ENCODE assay signal across 32 mouse cellular contexts in the genomic region with DNA sequence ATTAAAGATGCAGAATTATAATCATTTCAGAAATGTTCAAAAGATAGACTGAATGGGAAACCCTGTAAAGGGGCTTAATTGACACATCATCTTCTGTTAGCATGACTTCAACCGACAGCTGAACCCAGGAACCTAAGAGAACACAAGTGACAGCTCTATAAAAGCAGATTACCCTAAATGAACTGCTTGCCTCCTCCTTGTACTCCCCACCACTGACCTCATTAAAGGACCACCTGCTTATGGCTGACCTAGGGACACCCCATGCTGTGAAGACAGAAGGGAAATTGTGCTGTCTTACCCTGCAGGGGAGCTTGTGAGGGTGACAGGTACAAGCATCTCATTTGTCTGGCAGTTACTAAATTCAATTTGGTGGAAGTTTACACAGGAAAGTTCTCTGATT.
DNase-seq lines count a peak whose midpoint lies in the region; ATAC-seq lines count a peak whose summit lies in the region.
"Had no signal": no experiment of that assay in that cellular context is flagged by ENCODE, and none has a peak within 500 bp of the region (broad histone marks: within the 10 kb centered on the region; RNA-seq: fewer than 3 reads in every experiment).

No protein-coding gene starts in this region.

- no peak overlapping the region for H3K4me2 ChIP-seq in kidney, embryonic 14.5 days (replicated peaks; ENCODE audit: low read depth, low read length)
- no peak overlapping the region for H3K4me2 ChIP-seq in midbrain, embryonic 12.5 days (replicated peaks)
- no peak overlapping the region for H3K4me2 ChIP-seq in midbrain, embryonic 16.5 days (ENCODE audit: low read length)
- H3K4me2 ChIP-seq in heart, embryonic 11.5 days = no peak overlapping the region
- H3K4me2 ChIP-seq: forebrain, embryonic 15.5 days; heart, embryonic 12.5 days; intestine, embryonic 15.5 days; limb, embryonic 15.5 days; liver, embryonic 13.5 days; neural tube, embryonic 15.5 days had no signal

- no peak overlapping the region for H3K4me3 ChIP-seq in kidney, embryonic 14.5 days (ENCODE audit: low read length)
- H3K4me3 ChIP-seq in midbrain, embryonic 12.5 days = no peak overlapping the region
- no peak overlapping the region for H3K4me3 ChIP-seq in midbrain, embryonic 16.5 days (ENCODE audit: low read depth, low read length)
- no peak overlapping the region for H3K4me3 ChIP-seq in heart, embryonic 11.5 days (ENCODE audit: low read depth, low read length)
- H3K4me3 ChIP-seq: forebrain, embryonic 15.5 days; heart, embryonic 12.5 days; intestine, embryonic 15.5 days; limb, embryonic 10.5 days; limb, embryonic 15.5 days; liver, embryonic 13.5 days; megakaryocyte, embryonic 14.5 days; neural tube, embryonic 15.5 days had no signal

- no peaks in the 10 kb centered on the region for H3K4me1 ChIP-seq in kidney, embryonic 14.5 days (ENCODE audit: control insufficient read depth, insufficient read depth, low read length)
- H3K4me1 ChIP-seq in midbrain, embryonic 12.5 days = no peaks in the 10 kb centered on the region
- H3K4me1 ChIP-seq in midbrain, embryonic 16.5 days (ENCODE audit: control insufficient read depth, insufficient read depth, low read length) = no peaks in the 10 kb centered on the region
- no peaks in the 10 kb centered on the region for H3K4me1 ChIP-seq in heart, embryonic 11.5 days (ENCODE audit: control insufficient read depth, insufficient read depth, low read length)
- H3K4me1 ChIP-seq: forebrain, embryonic 15.5 days; heart, embryonic 12.5 days; intestine, embryonic 15.5 days; limb, embryonic 10.5 days; limb, embryonic 15.5 days; liver, embryonic 13.5 days; megakaryocyte, embryonic 14.5 days; neural tube, embryonic 15.5 days had no signal

- peak; percentile 27 to 30 for DNase-seq in cerebellum, postnatal 10 days
- DNase-seq in cerebellum, adult 9-10 months = no peak
- DNase-seq in kidney, adult 9 months = no peak
- peak; percentile 68 for DNase-seq in retina, postnatal 1 day
- DNase-seq: adrenal gland, postnatal 10 days; cerebellum, adult 11 months; cerebellum, adult 9-11 months; gastrocnemius, postnatal 36 days; heart, adult 18-20 months; heart, postnatal 4 days; kidney, adult 2 months; kidney, postnatal 4 days; liver, embryonic 13.5 days; lung, adult 18-20 months; lung, postnatal 4 days; right cerebral cortex, adult 18-20 months; spleen, adult 18-20 months; thymus, postnatal 25 days had no signal

- H3K9me3 ChIP-seq in kidney, embryonic 14.5 days (ENCODE audit: control insufficient read depth, low read length) = no peaks in the 10 kb centered on the region
- no peaks in the 10 kb centered on the region for H3K9me3 ChIP-seq in midbrain, embryonic 12.5 days
- no peaks in the 10 kb centered on the region for H3K9me3 ChIP-seq in midbrain, embryonic 16.5 days (replicated peaks; ENCODE audit: control insufficient read depth, low read length, poor library complexity, severe bottlenecking)
- H3K9me3 ChIP-seq in heart, embryonic 11.5 days (replicated peaks; ENCODE audit: control insufficient read depth, low read length) = no peaks in the 10 kb centered on the region
- H3K9me3 ChIP-seq: forebrain, embryonic 15.5 days; intestine, embryonic 15.5 days; limb, embryonic 10.5 days; limb, embryonic 15.5 days; liver, embryonic 13.5 days; neural tube, embryonic 15.5 days had no signal

- no peaks in the 10 kb centered on the region for H3K36me3 ChIP-seq in kidney, embryonic 14.5 days (ENCODE audit: control insufficient read depth, insufficient read depth, low read length)
- H3K36me3 ChIP-seq in midbrain, embryonic 12.5 days = no peaks in the 10 kb centered on the region
- no peaks in the 10 kb centered on the region for H3K36me3 ChIP-seq in midbrain, embryonic 16.5 days (ENCODE audit: control insufficient read depth, insufficient read depth, low read length)
- H3K36me3 ChIP-seq in heart, embryonic 11.5 days (ENCODE audit: control insufficient read depth, insufficient read depth, low read length) = no peaks in the 10 kb centered on the region
- H3K36me3 ChIP-seq: forebrain, embryonic 15.5 days; heart, embryonic 12.5 days; intestine, embryonic 15.5 days; limb, embryonic 10.5 days; limb, embryonic 15.5 days; liver, embryonic 13.5 days; neural tube, embryonic 15.5 days had no signal

- ATAC-seq in kidney, embryonic 14.5 days (ENCODE audit: low FRiP score, low TSS enrichment) = peak; percentile 57; the same call in 1 of the 2 replicates
- peak; percentile 73 for ATAC-seq in midbrain, embryonic 12.5 days (ENCODE audit: low FRiP score, low read depth)
- no peak for ATAC-seq in midbrain, embryonic 16.5 days
- no peak for ATAC-seq in heart, embryonic 11.5 days (replicated peaks; ENCODE audit: insufficient number of reproducible peaks, low FRiP score, low TSS enrichment)
- ATAC-seq: forebrain, embryonic 15.5 days; hindbrain, embryonic 16.5 days; intestine, embryonic 15.5 days; lung, postnatal 0 days had no signal

- 36% methylated on average over 1 of the region's 1 CpGs for WGBS in kidney, embryonic 14.5 days
- WGBS in midbrain, embryonic 12.5 days = 50% methylated on average over 1 of the region's 1 CpGs
- WGBS in midbrain, embryonic 16.5 days = 32% methylated on average over 1 of the region's 1 CpGs
- WGBS in heart, embryonic 11.5 days (ENCODE audit: insufficient replicate concordance) = 90% methylated on average over 1 of the region's 1 CpGs

- H3K27me3 ChIP-seq in kidney, embryonic 14.5 days (ENCODE audit: control insufficient read depth, insufficient read depth, low read length) = no peaks in the 10 kb centered on the region
- no peaks in the 10 kb centered on the region for H3K27me3 ChIP-seq in midbrain, embryonic 12.5 days
- no peaks in the 10 kb centered on the region for H3K27me3 ChIP-seq in midbrain, embryonic 16.5 days (ENCODE audit: control insufficient read depth, insufficient read depth, low read depth, low read length)
- no peaks in the 10 kb centered on the region for H3K27me3 ChIP-seq in heart, embryonic 11.5 days (ENCODE audit: control insufficient read depth, insufficient read depth, low read length)
- H3K27me3 ChIP-seq: CH12.LX; forebrain, embryonic 15.5 days; heart, embryonic 12.5 days; intestine, embryonic 15.5 days; limb, embryonic 15.5 days; liver, embryonic 13.5 days; megakaryocyte, embryonic 14.5 days; neural tube, embryonic 15.5 days had no signal

- H3K9ac ChIP-seq in kidney, embryonic 14.5 days (ENCODE audit: low read depth, low read length) = no peak overlapping the region
- no peak overlapping the region for H3K9ac ChIP-seq in midbrain, embryonic 12.5 days (replicated peaks)
- no peak overlapping the region for H3K9ac ChIP-seq in midbrain, embryonic 16.5 days (ENCODE audit: low read depth, low read length)
- H3K9ac ChIP-seq in heart, embryonic 11.5 days (ENCODE audit: low read depth, low read length) = no peak overlapping the region
- H3K9ac ChIP-seq: forebrain, embryonic 15.5 days; heart, embryonic 12.5 days; intestine, embryonic 15.5 days; limb, embryonic 15.5 days; liver, embryonic 13.5 days; neural tube, embryonic 15.5 days had no signal

- no peak overlapping the region for H3K27ac ChIP-seq in kidney, embryonic 14.5 days (ENCODE audit: low read depth, low read length)
- no peak overlapping the region for H3K27ac ChIP-seq in midbrain, embryonic 12.5 days (replicated peaks)
- no peak overlapping the region for H3K27ac ChIP-seq in midbrain, embryonic 16.5 days (ENCODE audit: low read length)
- H3K27ac ChIP-seq in heart, embryonic 11.5 days (ENCODE audit: low read depth, low read length) = no peak overlapping the region
- H3K27ac ChIP-seq: forebrain, embryonic 15.5 days; intestine, embryonic 15.5 days; limb, embryonic 10.5 days; limb, embryonic 15.5 days; liver, embryonic 13.5 days; neural tube, embryonic 15.5 days had no signal

Comparison
In these comparisons a context has a peak if more than half of its experiments do, and no peak if none do; other contexts are left out.
1. DNase-seq: peak in cerebellum, postnatal 10 days (2 of 2) and retina, postnatal 1 day (single experiment); none in cerebellum, adult 9-10 months (single experiment) and kidney, adult 9 months (single experiment).
2. ATAC-seq: peak in kidney, embryonic 14.5 days (single experiment) and midbrain, embryonic 12.5 days (single experiment); none in midbrain, embryonic 16.5 days (single experiment) and heart, embryonic 11.5 days (single experiment).